Mouse (Mus musculus) heart, embryonic 10.5 days (tissue): ENCODE data around the gene Gm13290. TPM values are rescaled to one million over a fixed set of nuclear protein-coding genes. Genes with fewer than 3 reads are reported as not detected.
"Not testable (repeated sequence)": the region's sequence is repeated elsewhere in the genome, so short reads cannot be mapped to it uniquely, and the experiment has no call there.

Source experiments
- DNase-seq: peaks from one replicate; pipeline ENCODE4 v3.0.0-alpha.2; 2017; ENCODE audit warnings: low spot score
- H3K27ac ChIP-seq: fragments of 300-500 bp; sonication (generic); 2 replicates; pipeline ENCODE4 v1.5.1; 2016; ENCODE audit warnings: mild to moderate bottlenecking
- H3K27me3 ChIP-seq: fragments of 300-500 bp; sonication (generic); 2 replicates; pipeline ENCODE4 v1.6.1; 2016; ENCODE audit warnings: mild to moderate bottlenecking; ENCODE audit not compliant: poor library complexity, insufficient read depth, severe bottlenecking
- H3K36me3 ChIP-seq: fragments of 300-500 bp; sonication (generic); 2 replicates; pipeline ENCODE4 v1.6.1; 2016; ENCODE audit warnings: mild to moderate bottlenecking, moderate library complexity
- H3K4me1 ChIP-seq: fragments of 300-500 bp; sonication (generic); 2 replicates; pipeline ENCODE4 v1.6.1; 2016; ENCODE audit warnings: mild to moderate bottlenecking
- H3K4me3 ChIP-seq: fragments of 300-500 bp; sonication (generic); 2 replicates; pipeline ENCODE4 v1.5.1; 2016; ENCODE audit warnings: mild to moderate bottlenecking, moderate library complexity
- H3K9me3 ChIP-seq: fragments of 300-500 bp; sonication (generic); 2 replicates; pipeline ENCODE4 v1.6.1; 2016; ENCODE audit warnings: mild to moderate bottlenecking, moderate library complexity
- WGBS: fragments of 180-500 bp; shearing (Covaris S2); methylation state at CpG from one replicate; pipeline ENCODE4 v1.1.7; 2016; 5-methylcytosine and 5-hydroxymethylcytosine counted together
- polyA plus RNA-seq: library from polyadenylated mRNA; unstranded; fragments of >200 nt; fragmentation: Nextera tagmentation; extraction: Ambion mirVana; gene quantifications from 2 replicates; pipeline ENCODE4 v1.2.1, GENCODE M21; 2016

Gm13290 gene
- polyA plus RNA-seq, 1 experiment from 2014 or later, result not detected

GRCm38 (mm10) chr4:88793936-88794675, 20.5 kb downstream of the Gm13290 start, which contains the start of gene Gm13275:
Gene Gm13275, plus strand, starts transcription at chr4:88794487.
- not testable (repeated sequence) for H3K9me3 ChIP-seq, H3K36me3 ChIP-seq, H3K4me1 ChIP-seq, H3K27ac ChIP-seq, H3K27me3 ChIP-seq, H3K4me3 ChIP-seq, DNase-seq
- WGBS, result under 1% methylated on average over 19 of the region's 52 CpGs

- H3K4me3 ChIP-seq, H3K9me3 ChIP-seq, H3K27me3 ChIP-seq, H3K36me3 ChIP-seq, H3K4me1 ChIP-seq, DNase-seq, H3K27ac ChIP-seq: not testable (repeated sequence)
- WGBS, result no CpG with 5 or more reads among the region's 28 CpGs
Observed at GRCm38 (mm10) chr4:88797097-88797496, 23.5 kb downstream of the Gm13290 start, which contains the start of gene Gm13279. Gene Gm13279, plus strand, starts transcription at chr4:88797397.

GRCm38 (mm10) chr4:88799365-88799764, 25.7 kb downstream of the Gm13290 start, which contains the start of gene Gm13285:
Gene Gm13285, plus strand, starts transcription at chr4:88799665.
- 16% methylated on average over 6 of the region's 7 CpGs for WGBS
- H3K27ac ChIP-seq, DNase-seq, H3K36me3 ChIP-seq, H3K9me3 ChIP-seq, H3K4me3 ChIP-seq, H3K27me3 ChIP-seq, H3K4me1 ChIP-seq: not testable (repeated sequence)

- not testable (repeated sequence) for H3K27me3 ChIP-seq, DNase-seq, H3K4me3 ChIP-seq, H3K9me3 ChIP-seq, H3K36me3 ChIP-seq, H3K27ac ChIP-seq, H3K4me1 ChIP-seq
- WGBS, result no CpG with 5 or more reads among the region's 29 CpGs
Observed at GRCm38 (mm10) chr4:88802954-88803353, 29.3 kb downstream of the Gm13290 start, which contains the start of gene Gm13287. Gene Gm13287, plus strand, starts transcription at chr4:88803254.

- not testable (repeated sequence) for H3K27ac ChIP-seq, H3K4me1 ChIP-seq, H3K9me3 ChIP-seq, DNase-seq, H3K27me3 ChIP-seq, H3K36me3 ChIP-seq
- H3K4me3 ChIP-seq, result peak within 1 kb of the TSS; percentile 33; the same call in 1 of the 2 replicates
- no CpG with 5 or more reads among the region's 8 CpGs for WGBS
Observed at GRCm38 (mm10) chr4:88805231-88805630, 31.6 kb downstream of the Gm13290 start, which contains the start of gene Gm13288. Gene Gm13288, plus strand, starts transcription at chr4:88805531.

- 0% methylated on average over 17 of the region's 34 CpGs for WGBS
- H3K27ac ChIP-seq, H3K36me3 ChIP-seq, DNase-seq, H3K27me3 ChIP-seq, H3K4me1 ChIP-seq, H3K9me3 ChIP-seq: not testable (repeated sequence)
- H3K4me3 ChIP-seq, result peak overlapping the region; percentile 33; the same call in 1 of the 2 replicates
Observed at GRCm38 (mm10) chr4:88805761-88806160, 32.1 kb downstream of the Gm13290 start.

GRCm38 (mm10) chr4:88815928-88816327, 42.3 kb downstream of the Gm13290 start, which contains the start of gene Ifna7:
Gene Ifna7, plus strand, starts transcription at chr4:88816228.
- Histone ChIP-seq H3K36me3 (no peaks in the 10 kb centered on the region), H3K27me3 (no peaks in the 10 kb centered on the region), H3K4me3 (no peak within 1 kb of the TSS), H3K9me3 (no peaks in the 10 kb centered on the region), H3K4me1 (no peaks in the 10 kb centered on the region), H3K27ac (no peak within 1 kb of the TSS)
- 58% methylated on average over 3 of the region's 3 CpGs for WGBS
- no peak for DNase-seq

- H3K27ac ChIP-seq, result no peak within 1 kb of the TSS
- no peak for DNase-seq
- 64% methylated on average over 1 of the region's 1 CpGs for WGBS
- no peaks in the 10 kb centered on the region for H3K36me3 ChIP-seq
- no peaks in the 10 kb centered on the region for H3K27me3 ChIP-seq
- no peak within 1 kb of the TSS for H3K4me3 ChIP-seq
- no peaks in the 10 kb centered on the region for H3K9me3 ChIP-seq
- no peaks in the 10 kb centered on the region for H3K4me1 ChIP-seq
Observed at GRCm38 (mm10) chr4:88819659-88820058, 46.0 kb downstream of the Gm13290 start, which contains the start of gene Ifna11. Gene Ifna11, plus strand, starts transcription at chr4:88819959.

GRCm38 (mm10) chr4:88822995-88823394, 49.4 kb downstream of the Gm13290 start:
- Histone ChIP-seq H3K4me1 (no peaks in the 10 kb centered on the region), H3K4me3 (no peak overlapping the region), H3K27ac (no peak overlapping the region), H3K27me3 (no peaks in the 10 kb centered on the region), H3K9me3 (no peaks in the 10 kb centered on the region), H3K36me3 (no peaks in the 10 kb centered on the region)
- WGBS, result 26% methylated on average over 4 of the region's 4 CpGs
- DNase-seq, result no peak

Other genes with a start within 250 kb of the Gm13290 start
- not detected in 2 replicates for gene Ifna15, start 215.6 kb upstream of the Gm13290 start, polyA plus RNA-seq
- not detected in 2 replicates for gene Ifna14, start 202.0 kb upstream of the Gm13290 start, polyA plus RNA-seq
- not detected in 2 replicates for gene Ifna9, start 181.4 kb upstream of the Gm13290 start, polyA plus RNA-seq
- not detected in 2 replicates for gene Ifna12, start 170.5 kb upstream of the Gm13290 start, polyA plus RNA-seq
- gene C87499, start 139.4 kb upstream of the Gm13290 start, polyA plus RNA-seq, result not detected in 2 replicates
- not detected in 2 replicates for gene Ifna13, start 129.4 kb upstream of the Gm13290 start, polyA plus RNA-seq
- gene Ifna16, start 96.9 kb upstream of the Gm13290 start, polyA plus RNA-seq, result not detected in 2 replicates
- gene Ifna2, start 89.9 kb upstream of the Gm13290 start, polyA plus RNA-seq, result not detected in 2 replicates
- gene Ifnab, start 82.5 kb upstream of the Gm13290 start, polyA plus RNA-seq, result not detected in 2 replicates
- gene Gm26566, start 52.0 kb upstream of the Gm13290 start, polyA plus RNA-seq, result 1.1 and 1.2 TPM in 2 replicates
- gene Klhl9, start 51.4 kb upstream of the Gm13290 start, polyA plus RNA-seq, result 83.9 and 88.7 TPM in 2 replicates
- 0.30 TPM in 1 of 2 replicates, not detected in the other for gene Gm13271, start 19.0 kb upstream of the Gm13290 start, polyA plus RNA-seq
- 0.28 and 0.36 TPM in 2 replicates for gene Gm13283, start 13.7 kb upstream of the Gm13290 start, polyA plus RNA-seq
- not detected in 2 replicates for gene Gm13289, start 3.1 kb downstream of the Gm13290 start, polyA plus RNA-seq
- not detected in 2 replicates for gene Gm13272, start 6.0 kb downstream of the Gm13290 start, polyA plus RNA-seq
- 0.21 TPM in 1 of 2 replicates, not detected in the other for gene Ifnz, start 8.3 kb downstream of the Gm13290 start, polyA plus RNA-seq
- gene Gm13276, start 11.9 kb downstream of the Gm13290 start, polyA plus RNA-seq, result not detected in 2 replicates
- not detected in 2 replicates for gene Gm13277, start 14.8 kb downstream of the Gm13290 start, polyA plus RNA-seq
- gene Gm13278, start 17.7 kb downstream of the Gm13290 start, polyA plus RNA-seq, result not detected in 2 replicates
- not detected in 2 replicates for gene Gm13275, start 20.7 kb downstream of the Gm13290 start, polyA plus RNA-seq
- gene Gm13279, start 23.6 kb downstream of the Gm13290 start, polyA plus RNA-seq, result not detected in 2 replicates
- 0.34 and 0.79 TPM in 2 replicates for gene Gm13285, start 25.8 kb downstream of the Gm13290 start, polyA plus RNA-seq
- gene Gm13287, start 29.4 kb downstream of the Gm13290 start, polyA plus RNA-seq, result not detected in 2 replicates
- not detected in 2 replicates for gene Gm13288, start 31.7 kb downstream of the Gm13290 start, polyA plus RNA-seq
- gene Ifna7, start 42.4 kb downstream of the Gm13290 start, polyA plus RNA-seq, result not detected in 2 replicates
- not detected in 2 replicates for gene Ifna11, start 46.1 kb downstream of the Gm13290 start, polyA plus RNA-seq
- gene Ifna6, start 53.6 kb downstream of the Gm13290 start, polyA plus RNA-seq, result not detected in 2 replicates
- gene Ifna5, start 61.7 kb downstream of the Gm13290 start, polyA plus RNA-seq, result not detected in 2 replicates
- not detected in 2 replicates for gene Ifna4, start 68.0 kb downstream of the Gm13290 start, polyA plus RNA-seq
- gene Ifna1, start 76.3 kb downstream of the Gm13290 start, polyA plus RNA-seq, result not detected in 2 replicates
- not detected in 2 replicates for gene Ifne, start 106.4 kb downstream of the Gm13290 start, polyA plus RNA-seq